Mouse (Mus musculus): ENCODE results near the gene Tspan11. TPM values are rescaled to one million over a fixed set of nuclear protein-coding genes. Genes with fewer than 3 reads are reported as not detected.

The Tspan11 gene
- polyA plus RNA-seq, 1 experiment from 2014 or later = 7.8 TPM

DNA sequence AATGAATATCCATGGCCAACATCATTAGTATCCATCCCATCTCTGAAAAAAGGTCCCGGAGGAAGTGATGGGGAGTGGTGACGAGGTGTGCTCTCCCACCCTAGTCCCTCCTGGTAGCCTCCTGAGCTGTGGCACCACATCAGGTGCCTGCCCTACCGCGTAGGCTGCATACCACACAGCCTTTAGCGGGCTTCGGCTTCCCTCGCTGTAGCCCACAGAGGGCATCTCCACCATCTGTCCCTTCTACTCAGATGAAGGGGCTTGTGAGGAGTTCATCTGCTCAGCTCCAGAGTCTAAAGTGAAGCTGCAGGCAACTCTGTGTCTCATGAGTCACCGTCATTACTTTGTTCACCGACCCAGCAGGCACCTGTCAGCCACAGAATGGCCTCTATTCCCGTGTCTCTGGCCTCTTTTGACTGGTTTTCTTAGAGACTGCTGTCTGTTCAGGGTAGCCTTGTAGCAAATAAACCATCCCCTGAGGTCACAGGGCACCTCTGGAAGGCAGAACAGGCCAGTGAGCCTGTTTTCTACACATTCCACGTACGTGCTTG lies 101.6 kb downstream of the Tspan11 start:
- Histone ChIP-seq H3K4me3 (ENCODE audit: low read length) (no peak overlapping the region), H3K9ac (replicated peaks; ENCODE audit: low read length) (no peak overlapping the region), H3K4me1 (ENCODE audit: insufficient read depth, low read length) (peaks cover 23% of the 10 kb centered on the region), H3K36me3 (ENCODE audit: insufficient read depth, low read length) (no peaks in the 10 kb centered on the region), H3K27ac (ENCODE audit: low read length) (no peak overlapping the region), H3K9me3 (ENCODE audit: low read length) (no peaks in the 10 kb centered on the region), H3K4me2 (replicated peaks; ENCODE audit: low read depth, low read length) (no peak overlapping the region), H3K27me3 (ENCODE audit: insufficient read depth, low read length) (no peaks in the 10 kb centered on the region)
- no peak for ATAC-seq (ENCODE audit: low FRiP score, low TSS enrichment)
- WGBS = 88% methylated on average over 12 of the region's 12 CpGs

DNA sequence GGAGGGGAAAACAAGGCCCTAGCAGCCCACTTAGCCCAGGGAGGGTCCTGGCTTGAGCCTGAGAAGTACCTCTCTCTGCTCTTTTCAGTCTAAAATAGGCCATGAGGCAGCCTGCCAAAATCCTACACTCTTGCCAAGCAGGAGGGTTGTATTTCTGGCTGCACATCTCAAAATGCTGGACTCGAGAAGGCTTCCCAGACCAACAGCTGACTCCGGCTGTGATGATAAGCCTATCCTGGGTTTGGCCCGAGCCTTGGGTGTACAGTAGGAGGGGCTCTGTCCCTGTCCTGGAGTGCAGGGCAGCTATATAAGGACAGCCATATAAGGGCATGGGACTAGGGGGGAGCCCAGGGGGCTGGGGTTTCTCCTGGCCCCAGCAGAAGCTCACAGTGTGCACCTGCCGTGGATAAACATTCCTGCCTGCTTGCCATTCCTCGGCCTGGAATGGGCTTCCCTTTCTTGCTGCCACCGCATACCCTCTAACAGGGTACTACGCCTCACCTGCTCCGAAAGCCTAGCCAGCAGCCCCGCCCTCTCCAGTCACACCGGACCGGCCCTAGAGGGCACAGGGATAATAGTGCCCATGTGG lies 102.3 kb downstream of the Tspan11 start:
- Histone ChIP-seq H3K27me3 (ENCODE audit: insufficient read depth, low read length) (no peaks in the 10 kb centered on the region), H3K4me3 (ENCODE audit: low read length) (no peak overlapping the region), H3K9ac (replicated peaks; ENCODE audit: low read length) (no peak overlapping the region), H3K27ac (ENCODE audit: low read length) (no peak overlapping the region), H3K36me3 (ENCODE audit: insufficient read depth, low read length) (no peaks in the 10 kb centered on the region), H3K4me2 (replicated peaks; ENCODE audit: low read depth, low read length) (no peak overlapping the region), H3K4me1 (ENCODE audit: insufficient read depth, low read length) (peaks cover 23% of the 10 kb centered on the region), H3K9me3 (ENCODE audit: low read length) (no peaks in the 10 kb centered on the region)
- peak; percentile 69; the same call in 1 of the 2 replicates for ATAC-seq (ENCODE audit: low FRiP score, low TSS enrichment)
- 61% methylated on average over 11 of the region's 11 CpGs for WGBS

DNA sequence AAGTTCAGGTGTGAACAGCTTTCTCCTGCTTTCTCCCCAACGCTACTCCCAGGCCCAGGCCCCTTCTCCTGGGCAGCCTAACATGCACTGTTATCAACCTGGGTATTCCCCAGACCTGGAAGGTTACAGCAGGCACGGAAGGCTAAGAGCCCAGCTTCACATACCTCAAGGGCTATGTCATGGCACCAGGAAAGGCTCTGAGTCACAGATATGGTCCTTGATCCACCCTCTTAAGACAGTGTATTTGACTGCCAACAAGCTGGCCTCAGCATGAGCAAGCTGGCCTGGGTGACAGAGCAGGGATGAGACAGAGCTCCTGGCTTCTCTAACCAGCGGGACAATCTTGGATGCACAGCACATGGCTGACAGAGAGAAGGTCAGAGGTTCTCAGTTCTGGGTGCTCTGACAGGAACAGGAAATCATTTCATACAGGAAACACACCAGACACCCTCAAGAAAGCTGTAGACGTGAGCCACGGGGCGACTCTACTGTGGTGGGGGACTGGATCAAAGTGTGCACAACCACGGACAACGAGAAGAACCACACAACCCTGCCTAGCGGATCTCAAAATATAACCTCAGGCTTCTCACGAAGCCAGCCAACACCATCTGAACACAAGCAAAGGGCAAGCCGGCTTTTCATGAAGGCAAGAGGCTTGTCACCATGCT lies 104.3 kb downstream of the Tspan11 start:
- Histone ChIP-seq H3K9me3 (ENCODE audit: low read length) (no peaks in the 10 kb centered on the region), H3K27ac (ENCODE audit: low read length) (no peak overlapping the region), H3K36me3 (ENCODE audit: insufficient read depth, low read length) (no peaks in the 10 kb centered on the region), H3K4me2 (replicated peaks; ENCODE audit: low read depth, low read length) (no peak overlapping the region), H3K9ac (replicated peaks; ENCODE audit: low read length) (no peak overlapping the region), H3K4me3 (ENCODE audit: low read length) (no peak overlapping the region), H3K27me3 (ENCODE audit: insufficient read depth, low read length) (no peaks in the 10 kb centered on the region), H3K4me1 (ENCODE audit: insufficient read depth, low read length) (peaks cover 23% of the 10 kb centered on the region)
- ATAC-seq (ENCODE audit: low FRiP score, low TSS enrichment) = no peak
- 66% methylated on average over 11 of the region's 11 CpGs for WGBS

DNA sequence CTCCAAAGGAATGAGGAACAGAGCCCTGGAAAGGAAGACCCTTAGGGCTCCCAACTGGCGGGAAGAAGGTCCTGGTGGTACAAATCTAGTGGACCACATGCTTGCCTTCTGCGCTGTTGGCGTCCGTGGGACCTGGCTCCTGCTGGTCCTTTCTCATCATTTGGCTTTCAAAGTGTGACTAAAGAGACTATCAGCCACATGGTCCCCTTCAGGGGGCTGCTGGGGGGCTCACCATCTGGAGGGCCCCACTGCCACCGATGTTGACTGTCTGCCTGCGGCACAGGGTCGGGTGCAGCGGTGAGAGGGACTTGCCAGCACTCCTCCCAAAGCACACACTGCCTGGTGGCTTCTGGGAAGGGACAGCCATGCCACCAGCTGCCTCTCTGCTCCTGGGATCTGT lies 105.6 kb downstream of the Tspan11 start:
- no peak overlapping the region for H3K4me2 ChIP-seq (replicated peaks; ENCODE audit: low read depth, low read length)
- H3K36me3 ChIP-seq (ENCODE audit: insufficient read depth, low read length) = no peaks in the 10 kb centered on the region
- ATAC-seq (ENCODE audit: low FRiP score, low TSS enrichment) = no peak
- H3K9ac ChIP-seq (replicated peaks; ENCODE audit: low read length) = no peak overlapping the region
- WGBS = 87% methylated on average over 8 of the region's 8 CpGs
- no peak overlapping the region for H3K27ac ChIP-seq (ENCODE audit: low read length)
- peaks cover 23% of the 10 kb centered on the region for H3K4me1 ChIP-seq (ENCODE audit: insufficient read depth, low read length)
- H3K9me3 ChIP-seq (ENCODE audit: low read length) = no peaks in the 10 kb centered on the region
- no peak overlapping the region for H3K4me3 ChIP-seq (ENCODE audit: low read length)
- no peaks in the 10 kb centered on the region for H3K27me3 ChIP-seq (ENCODE audit: insufficient read depth, low read length)

DNA sequence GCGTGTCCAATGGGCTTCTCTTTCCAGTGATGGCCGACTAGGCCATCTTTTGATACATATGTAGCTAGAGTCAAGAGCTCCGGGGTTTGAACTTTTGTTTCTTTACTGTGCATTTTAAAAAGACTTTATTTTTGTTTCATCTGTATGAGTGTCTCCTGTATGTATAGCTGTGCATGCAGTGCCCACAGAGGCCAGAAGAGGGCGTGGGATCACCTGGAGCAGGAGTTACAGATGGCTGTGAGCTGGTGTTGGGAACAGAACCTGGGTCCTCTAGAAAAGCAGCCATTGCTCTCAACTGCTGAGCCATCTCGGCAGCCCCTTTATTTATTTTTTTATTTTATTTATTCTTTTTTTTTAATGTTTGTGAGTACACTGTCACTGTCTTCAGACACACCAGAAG lies 109.5 kb downstream of the Tspan11 start:
- Histone ChIP-seq H3K36me3 (ENCODE audit: insufficient read depth, low read length) (no peaks in the 10 kb centered on the region), H3K27me3 (ENCODE audit: insufficient read depth, low read length) (no peaks in the 10 kb centered on the region), H3K9ac (replicated peaks; ENCODE audit: low read length) (no peak overlapping the region), H3K4me1 (ENCODE audit: insufficient read depth, low read length) (peaks cover 2% of the 10 kb centered on the region), H3K9me3 (ENCODE audit: low read length) (no peaks in the 10 kb centered on the region), H3K27ac (ENCODE audit: low read length) (no peak overlapping the region), H3K4me3 (ENCODE audit: low read length) (no peak overlapping the region), H3K4me2 (replicated peaks; ENCODE audit: low read depth, low read length) (no peak overlapping the region)
- no peak for ATAC-seq (ENCODE audit: low FRiP score, low TSS enrichment)
- WGBS = 81% methylated on average over 4 of the region's 5 CpGs

DNA sequence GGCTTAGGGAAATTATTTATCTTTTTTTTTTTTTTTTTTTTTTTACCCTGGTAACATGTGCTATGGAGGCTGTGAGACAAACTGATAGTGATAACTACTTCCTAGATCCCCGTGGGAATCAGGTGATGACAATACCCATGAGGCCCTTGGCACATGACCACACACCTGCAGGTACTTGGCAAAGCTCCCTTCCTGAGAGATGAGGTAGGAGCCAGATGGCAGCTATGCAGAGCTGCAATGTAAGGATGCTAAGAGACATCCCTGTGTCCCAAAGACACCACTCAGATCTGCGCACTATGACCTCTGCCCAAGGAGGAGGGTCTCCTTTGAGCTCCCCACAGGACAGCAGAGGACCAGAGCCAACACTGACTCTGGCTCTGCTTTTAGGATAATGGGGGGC lies 111.7 kb downstream of the Tspan11 start:
- H3K27ac ChIP-seq (ENCODE audit: low read length) = no peak overlapping the region
- no peaks in the 10 kb centered on the region for H3K27me3 ChIP-seq (ENCODE audit: insufficient read depth, low read length)
- H3K4me3 ChIP-seq (ENCODE audit: low read length) = no peak overlapping the region
- ATAC-seq (ENCODE audit: low FRiP score, low TSS enrichment) = no peak
- WGBS = 91% methylated on average over 2 of the region's 2 CpGs
- peaks cover 7% of the 10 kb centered on the region for H3K4me1 ChIP-seq (ENCODE audit: insufficient read depth, low read length)
- H3K9ac ChIP-seq (replicated peaks; ENCODE audit: low read length) = no peak overlapping the region
- H3K36me3 ChIP-seq (ENCODE audit: insufficient read depth, low read length) = no peaks in the 10 kb centered on the region
- H3K4me2 ChIP-seq (replicated peaks; ENCODE audit: low read depth, low read length) = no peak overlapping the region
- no peaks in the 10 kb centered on the region for H3K9me3 ChIP-seq (ENCODE audit: low read length)

DNA sequence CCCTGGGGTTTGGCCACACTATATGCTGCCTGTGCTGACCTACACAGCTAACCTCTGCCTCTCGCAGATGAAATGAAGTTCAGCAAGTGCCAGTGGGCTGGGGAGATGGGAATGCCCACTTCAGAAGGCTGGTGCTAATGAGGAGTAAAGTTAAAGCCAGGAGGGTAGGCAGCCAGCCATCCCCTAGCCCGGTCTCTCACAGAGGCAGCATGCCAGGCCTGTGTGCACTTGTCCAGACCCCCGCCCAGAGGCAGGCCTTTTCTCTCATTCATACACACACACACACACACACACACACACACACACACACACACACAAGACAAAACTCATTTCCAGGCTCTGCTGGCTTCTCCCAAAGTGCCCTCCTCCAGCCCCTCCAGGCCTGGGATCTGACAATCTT lies 113.4 kb downstream of the Tspan11 start:
- Histone ChIP-seq H3K4me1 (ENCODE audit: insufficient read depth, low read length) (peaks cover 7% of the 10 kb centered on the region), H3K9ac (replicated peaks; ENCODE audit: low read length) (no peak overlapping the region), H3K27me3 (ENCODE audit: insufficient read depth, low read length) (no peaks in the 10 kb centered on the region), H3K9me3 (ENCODE audit: low read length) (no peaks in the 10 kb centered on the region), H3K27ac (ENCODE audit: low read length) (no peak overlapping the region), H3K4me3 (ENCODE audit: low read length) (no peak overlapping the region), H3K4me2 (replicated peaks; ENCODE audit: low read depth, low read length) (no peak overlapping the region), H3K36me3 (ENCODE audit: insufficient read depth, low read length) (no peaks in the 10 kb centered on the region)
- no peak for ATAC-seq (ENCODE audit: low FRiP score, low TSS enrichment)
- 91% methylated on average over 3 of the region's 3 CpGs for WGBS

DNA sequence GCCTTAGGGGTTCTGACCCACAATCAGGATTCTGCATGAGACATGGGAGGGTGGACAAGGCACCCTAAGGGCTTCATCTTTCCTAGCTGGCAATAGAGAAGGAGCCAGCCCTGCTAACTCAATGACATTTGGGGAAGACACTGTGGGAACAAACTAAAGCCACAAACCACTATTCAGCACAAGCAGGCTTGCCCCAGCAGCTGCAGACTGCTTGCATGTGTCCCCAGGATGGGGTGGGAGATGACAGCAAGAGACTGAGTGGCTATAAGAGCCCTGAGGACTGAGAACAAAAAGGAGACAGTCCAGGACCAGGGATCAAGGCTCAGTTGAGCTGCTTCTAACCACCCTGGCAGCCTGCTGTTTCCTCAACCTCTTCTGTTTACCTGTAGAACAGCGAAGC lies 114.2 kb downstream of the Tspan11 start:
- H3K9me3 ChIP-seq (ENCODE audit: low read length) = no peaks in the 10 kb centered on the region
- peaks cover 7% of the 10 kb centered on the region for H3K4me1 ChIP-seq (ENCODE audit: insufficient read depth, low read length)
- no peak for ATAC-seq (ENCODE audit: low FRiP score, low TSS enrichment)
- no peaks in the 10 kb centered on the region for H3K36me3 ChIP-seq (ENCODE audit: insufficient read depth, low read length)
- no peak overlapping the region for H3K27ac ChIP-seq (ENCODE audit: low read length)
- no peak overlapping the region for H3K9ac ChIP-seq (replicated peaks; ENCODE audit: low read length)
- H3K4me3 ChIP-seq (ENCODE audit: low read length) = no peak overlapping the region
- H3K27me3 ChIP-seq (ENCODE audit: insufficient read depth, low read length) = no peaks in the 10 kb centered on the region
- no peak overlapping the region for H3K4me2 ChIP-seq (replicated peaks; ENCODE audit: low read depth, low read length)
- WGBS = 73% methylated on average over 1 of the region's 1 CpGs

DNA sequence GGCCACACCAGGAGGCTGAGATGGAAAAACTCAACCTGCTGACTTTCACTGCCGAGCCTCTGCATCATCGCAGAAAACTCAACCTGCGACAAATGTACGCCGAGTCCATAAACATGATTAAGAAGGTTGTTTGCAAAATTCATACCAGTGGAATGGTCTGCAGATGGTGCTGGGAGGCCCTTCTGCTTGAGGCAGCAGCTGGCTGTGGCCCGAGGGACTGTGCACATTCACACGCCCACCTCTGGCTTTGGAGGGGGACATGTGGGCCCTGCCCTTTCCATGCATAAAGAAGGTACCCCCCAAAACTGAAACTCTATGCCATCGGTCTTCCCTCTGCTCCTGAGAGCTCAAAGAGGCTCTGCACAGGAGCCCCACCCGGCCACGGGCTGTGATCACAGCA lies 114.7 kb downstream of the Tspan11 start:
- H3K9ac ChIP-seq (replicated peaks; ENCODE audit: low read length) = no peak overlapping the region
- no peak for ATAC-seq (ENCODE audit: low FRiP score, low TSS enrichment)
- H3K4me1 ChIP-seq (ENCODE audit: insufficient read depth, low read length) = peaks cover 8% of the 10 kb centered on the region
- no peak overlapping the region for H3K4me3 ChIP-seq (ENCODE audit: low read length)
- no peak overlapping the region for H3K4me2 ChIP-seq (replicated peaks; ENCODE audit: low read depth, low read length)
- H3K9me3 ChIP-seq (ENCODE audit: low read length) = no peaks in the 10 kb centered on the region
- H3K27ac ChIP-seq (ENCODE audit: low read length) = no peak overlapping the region
- WGBS = 52% methylated on average over 10 of the region's 10 CpGs
- H3K27me3 ChIP-seq (ENCODE audit: insufficient read depth, low read length) = no peaks in the 10 kb centered on the region
- no peaks in the 10 kb centered on the region for H3K36me3 ChIP-seq (ENCODE audit: insufficient read depth, low read length)

DNA sequence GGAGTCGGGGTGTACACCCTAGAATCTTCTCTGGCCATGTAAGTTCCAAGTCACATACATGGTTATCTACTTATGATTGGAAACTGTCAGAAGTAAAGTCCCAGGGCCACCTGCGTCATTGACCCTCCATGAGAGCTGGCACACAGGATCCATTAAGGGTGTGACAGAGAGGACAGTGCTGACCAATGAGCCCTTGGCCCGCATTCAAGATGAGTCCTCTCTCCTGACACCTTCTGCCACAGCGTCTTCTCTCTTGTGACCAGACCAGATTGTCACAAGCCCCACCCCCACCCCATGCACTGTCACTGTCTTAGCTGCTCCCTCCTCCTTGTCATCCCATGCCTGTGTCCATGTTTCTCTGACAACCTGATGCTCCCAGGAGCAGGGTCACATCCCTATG lies 115.3 kb downstream of the Tspan11 start:
- H3K27ac ChIP-seq (ENCODE audit: low read length) = no peak overlapping the region
- peaks cover 13% of the 10 kb centered on the region for H3K4me1 ChIP-seq (ENCODE audit: insufficient read depth, low read length)
- H3K9me3 ChIP-seq (ENCODE audit: low read length) = no peaks in the 10 kb centered on the region
- H3K4me3 ChIP-seq (ENCODE audit: low read length) = no peak overlapping the region
- no peak overlapping the region for H3K4me2 ChIP-seq (replicated peaks; ENCODE audit: low read depth, low read length)
- no peak overlapping the region for H3K9ac ChIP-seq (replicated peaks; ENCODE audit: low read length)
- 84% methylated on average over 4 of the region's 4 CpGs for WGBS
- no peak for ATAC-seq (ENCODE audit: low FRiP score, low TSS enrichment)
- no peaks in the 10 kb centered on the region for H3K36me3 ChIP-seq (ENCODE audit: insufficient read depth, low read length)
- H3K27me3 ChIP-seq (ENCODE audit: insufficient read depth, low read length) = no peaks in the 10 kb centered on the region
